Comparison of ENCODE assay signal across 7 mouse cellular contexts in genomic region chr10:40348566-40349536, GRCm38 (mm10). TPM values are rescaled to one million over a fixed set of nuclear protein-coding genes. Genes with fewer than 3 reads are reported as not detected.
A peak's percentile ranks its signal among the peaks of the same experiment; 100 is the strongest.
DNase-seq lines count a peak whose midpoint lies in the region; ATAC-seq and TF ChIP-seq lines count a peak whose summit lies in the region.

No protein-coding gene starts in this region.

- TF ChIP-seq POLR2A in small intestine, adult 2 months (IDR thresholded peaks at IDR 0.05; ENCODE audit: low read depth, low read length), result peak; percentile 61; the same call in 1 of the 2 replicates

- H3K9ac ChIP-seq in intestine, postnatal 0 days (ENCODE audit: low read depth, low read length), result peak overlapping the region; percentile 59
- peak overlapping the region; percentile 90 for H3K9ac ChIP-seq in midbrain, embryonic 12.5 days (replicated peaks)

- peak; percentile 97 for DNase-seq in adrenal gland, postnatal 10 days
- DNase-seq in embryonic facial prominence, embryonic 10.5 days (ENCODE audit: low spot score), result peak; percentile 97
- peak; percentile 99 for DNase-seq in gonadal fat pad, adult 2 months (ENCODE audit: low read depth)
- DNase-seq in left cerebral cortex, postnatal 4 days, result peak; percentile 98

- no peaks in the 10 kb centered on the region for H3K27me3 ChIP-seq in embryonic facial prominence, embryonic 10.5 days (replicated peaks; ENCODE audit: low read depth, poor library complexity, severe bottlenecking)
- H3K27me3 ChIP-seq in intestine, postnatal 0 days (replicated peaks; ENCODE audit: control insufficient read depth, insufficient read depth, low read length), result no peaks in the 10 kb centered on the region
- H3K27me3 ChIP-seq in midbrain, embryonic 12.5 days, result no peaks in the 10 kb centered on the region
- no peaks in the 10 kb centered on the region for H3K27me3 ChIP-seq in small intestine, adult 2 months (ENCODE audit: control insufficient read depth, insufficient read depth, low read length)

- intact Hi-C loops in left cerebral cortex, postnatal 4 days (cut with DNase I), result no loop called here

- WGBS in embryonic facial prominence, embryonic 10.5 days, result under 1% methylated on average over 76 of the region's 76 CpGs
- under 1% methylated on average over 73 of the region's 76 CpGs for WGBS in intestine, postnatal 0 days
- under 1% methylated on average over 76 of the region's 76 CpGs for WGBS in midbrain, embryonic 12.5 days
- WGBS in small intestine, adult 2 months, result under 1% methylated on average over 76 of the region's 76 CpGs

- H3K4me1 ChIP-seq in embryonic facial prominence, embryonic 10.5 days, result peaks cover 20% of the 10 kb centered on the region
- H3K4me1 ChIP-seq in intestine, postnatal 0 days (replicated peaks; ENCODE audit: control insufficient read depth, insufficient read depth, low read length), result 0 out of 2 replicates have a peak, but pooled peaks cover 2% of the 10 kb centered on the region
- H3K4me1 ChIP-seq in midbrain, embryonic 12.5 days, result peaks cover 19% of the 10 kb centered on the region
- H3K4me1 ChIP-seq in small intestine, adult 2 months (ENCODE audit: control insufficient read depth, insufficient read depth, insufficient read length, low read length), result peaks cover 2% of the 10 kb centered on the region

- H3K4me3 ChIP-seq in embryonic facial prominence, embryonic 10.5 days, result peak overlapping the region; percentile 92
- H3K4me3 ChIP-seq in intestine, postnatal 0 days (ENCODE audit: low read depth, low read length), result peak overlapping the region; percentile 62
- H3K4me3 ChIP-seq in midbrain, embryonic 12.5 days, result peak overlapping the region; percentile 92
- peak overlapping the region; percentile 98 for H3K4me3 ChIP-seq in small intestine, adult 2 months (ENCODE audit: low read depth, low read length)

- no peaks in the 10 kb centered on the region for H3K36me3 ChIP-seq in embryonic facial prominence, embryonic 10.5 days (replicated peaks)
- H3K36me3 ChIP-seq in intestine, postnatal 0 days (ENCODE audit: control insufficient read depth, insufficient read depth), result no peaks in the 10 kb centered on the region
- H3K36me3 ChIP-seq in midbrain, embryonic 12.5 days, result no peaks in the 10 kb centered on the region
- no peaks in the 10 kb centered on the region for H3K36me3 ChIP-seq in small intestine, adult 2 months (ENCODE audit: control insufficient read depth, insufficient read depth, low read length)

- H3K4me2 ChIP-seq in intestine, postnatal 0 days (replicated peaks; ENCODE audit: low read depth), result peak overlapping the region; percentile 66
- peak overlapping the region; percentile 67 for H3K4me2 ChIP-seq in midbrain, embryonic 12.5 days (replicated peaks)

- no peaks in the 10 kb centered on the region for H3K9me3 ChIP-seq in embryonic facial prominence, embryonic 10.5 days
- H3K9me3 ChIP-seq in intestine, postnatal 0 days (ENCODE audit: control insufficient read depth), result no peaks in the 10 kb centered on the region
- H3K9me3 ChIP-seq in midbrain, embryonic 12.5 days, result no peaks in the 10 kb centered on the region

- peak overlapping the region; percentile 95 for H3K27ac ChIP-seq in embryonic facial prominence, embryonic 10.5 days (replicated peaks)
- H3K27ac ChIP-seq in intestine, postnatal 0 days (ENCODE audit: low read depth, low read length), result peak overlapping the region; percentile 88
- peak overlapping the region; percentile 96 for H3K27ac ChIP-seq in midbrain, embryonic 12.5 days (replicated peaks)
- peak overlapping the region; percentile 97 for H3K27ac ChIP-seq in small intestine, adult 2 months (ENCODE audit: insufficient read depth, low read depth, low read length)

- ATAC-seq in intestine, postnatal 0 days, result peak; percentile 98
- ATAC-seq in midbrain, embryonic 12.5 days (ENCODE audit: low FRiP score, low read depth), result peak; percentile 98

- TF ChIP-seq CTCF in intestine, postnatal 0 days (IDR thresholded peaks at IDR 0.05; ENCODE audit: low read depth), result no peak
- TF ChIP-seq CTCF in small intestine, adult 2 months (IDR thresholded peaks at IDR 0.05; ENCODE audit: extremely low read depth, insufficient read length, insufficient replicate concordance, low read depth, low read length), result no peak

RNA-seq across cellular contexts. Expression of gene Cdk19, which starts 9.5 kb away (rescaled TPM):
- 10 to 100 TPM; 11.9 to 12.9 TPM for total RNA-seq in adrenal gland, postnatal 10 days (2021)
- polyA plus RNA-seq in embryonic facial prominence, embryonic 10.5 days (2016; fragmentation: Nextera tagmentation; extraction: Ambion mirVana), result 6.0 and 7.8 TPM in 2 replicates
- polyA plus RNA-seq in gonadal fat pad, adult 2 months (2012; rRNA removed), result 5.1 and 6.3 TPM in 2 replicates
- 3.0 and 3.2 TPM in 2 replicates for polyA plus RNA-seq in intestine, postnatal 0 days (2015; fragmentation: Nextera tagmentation; extraction: Ambion mirVana)
- total RNA-seq in left cerebral cortex, postnatal 4 days (2021), result 10 to 100 TPM; 52.2 to 63.3 TPM
- 12.0 and 12.6 TPM in 2 replicates for polyA plus RNA-seq in midbrain, embryonic 12.5 days (2016; fragmentation: Nextera tagmentation; extraction: Ambion mirVana)
- polyA plus RNA-seq in small intestine, adult 2 months (2012; rRNA removed), result 1.4 and 2.8 TPM in 2 replicates

RNA-seq across cellular contexts. Expression of gene Amd1, which starts 46.9 kb away (rescaled TPM):
- 10 to 100 TPM; 30.2 to 31.8 TPM for total RNA-seq in adrenal gland, postnatal 10 days (2021)
- polyA plus RNA-seq in embryonic facial prominence, embryonic 10.5 days (2016; fragmentation: Nextera tagmentation; extraction: Ambion mirVana), result 86.8 and 91.6 TPM in 2 replicates
- 18.4 and 20.4 TPM in 2 replicates for polyA plus RNA-seq in gonadal fat pad, adult 2 months (2012; rRNA removed)
- polyA plus RNA-seq in intestine, postnatal 0 days (2015; fragmentation: Nextera tagmentation; extraction: Ambion mirVana), result 24.0 and 25.3 TPM in 2 replicates
- 10 to 100 TPM; 50.6 to 56.3 TPM for total RNA-seq in left cerebral cortex, postnatal 4 days (2021)
- 59.8 TPM in 2 replicates for polyA plus RNA-seq in midbrain, embryonic 12.5 days (2016; fragmentation: Nextera tagmentation; extraction: Ambion mirVana)
- 0.95 and 1.7 TPM in 2 replicates for polyA plus RNA-seq in small intestine, adult 2 months (2012; rRNA removed)

Comparison
In these comparisons a context has a peak if more than half of its experiments do, and no peak if none do; other contexts are left out.
1. Peak in every context shown above with its lines: DNase-seq, ATAC-seq, H3K4me3 ChIP-seq and H3K27ac ChIP-seq.